Mouse (Mus musculus) midbrain, postnatal 0 days (tissue): ENCODE measurements around the gene Tnnc2. TPM values are rescaled to one million over a fixed set of nuclear protein-coding genes. Genes with fewer than 3 reads are reported as not detected.

ENCODE experiments used
- ATAC-seq: fragments of 200-750 bp; cut with Nextera tagmentation; 2 replicates; pipeline ENCODE4 v1.8.0; 2017; ENCODE audit warnings: moderate number of reproducible peaks, mild to moderate bottlenecking, moderate TSS enrichment, moderate library complexity; ENCODE audit not compliant: low FRiP score
- DNase-seq: peaks from one replicate; pipeline ENCODE4 v3.0.0-alpha.2; 2015; ENCODE audit warnings: low spot score
- H3K27ac ChIP-seq: fragments of 300-500 bp; sonication (generic); 2 replicates; pipeline ENCODE4 v1.5.1; 2014; ENCODE audit warnings: low read depth, mild to moderate bottlenecking, low read length, mixed read lengths
- H3K27me3 ChIP-seq: fragments of 300-500 bp; sonication (generic); 2 replicates; pipeline ENCODE4 v1.6.1; 2014; ENCODE audit warnings: low read length, control low read depth, mixed read lengths; ENCODE audit not compliant: insufficient read depth
- H3K36me3 ChIP-seq: fragments of 300-500 bp; sonication (generic); 2 replicates; pipeline ENCODE4 v1.6.1; 2014; ENCODE audit warnings: low read length, control low read depth, mixed read lengths; ENCODE audit not compliant: insufficient read depth
- H3K4me1 ChIP-seq: fragments of 300-500 bp; sonication (generic); 2 replicates; pipeline ENCODE4 v1.6.1; 2014; ENCODE audit warnings: mild to moderate bottlenecking, control low read depth, antibody characterized with exemption, low read length, mixed read lengths; ENCODE audit not compliant: insufficient read depth
- H3K4me2 ChIP-seq: fragments of 300-500 bp; sonication (generic); 2 replicates; pipeline ENCODE4 v1.6.1; 2014; ENCODE audit warnings: low read depth, mild to moderate bottlenecking, low read length, mixed read lengths; ENCODE audit not compliant: poor library complexity, severe bottlenecking
- H3K4me3 ChIP-seq: fragments of 300-500 bp; sonication (generic); 2 replicates; pipeline ENCODE4 v1.5.1; 2014; ENCODE audit warnings: low read depth, mild to moderate bottlenecking, low read length, moderate library complexity
- H3K9ac ChIP-seq: fragments of 300-500 bp; sonication (generic); replicated peaks from 2 replicates; pipeline ENCODE4 v1.6.1; 2014; ENCODE audit warnings: mild to moderate bottlenecking, low read length, moderate library complexity, mixed read lengths; ENCODE audit not compliant: poor library complexity, severe bottlenecking
- H3K9me3 ChIP-seq: fragments of 300-500 bp; sonication (generic); 2 replicates; pipeline ENCODE4 v1.6.1; 2016; ENCODE audit warnings: low read length, control low read depth
- CTCF ChIP-seq: IDR thresholded peaks from 2 replicates; pipeline ENCODE4 v1.5.1; 2016; ENCODE audit warnings: antibody characterized with exemption, mild to moderate bottlenecking
- WGBS: fragments of 180-500 bp; shearing (Covaris S2); extraction: QIAGEN DNeasy Blood & Tissue Kit; methylation state at CpG from one replicate; pipeline ENCODE4 v1.1.7; 2014; 5-methylcytosine and 5-hydroxymethylcytosine counted together
- polyA plus RNA-seq: library from polyadenylated mRNA; unstranded; fragments of >200 nt; fragmentation: Nextera tagmentation; extraction: Ambion mirVana; gene quantifications from 2 replicates; pipeline ENCODE4 v1.2.1, GENCODE M21; 2015
- total RNA-seq: library from RNA; depleted of rRNA; stranded (reverse); fragments of >200 nt; gene quantifications from 2 replicates; pipeline ENCODE4 v1.2.3, GENCODE M21; 2014; rRNA removed

Gene Tnnc2
- total and polyA plus RNA-seq, 2 experiments from 2014 or later, result 0.62 TPM; not detected in 1

DNA sequence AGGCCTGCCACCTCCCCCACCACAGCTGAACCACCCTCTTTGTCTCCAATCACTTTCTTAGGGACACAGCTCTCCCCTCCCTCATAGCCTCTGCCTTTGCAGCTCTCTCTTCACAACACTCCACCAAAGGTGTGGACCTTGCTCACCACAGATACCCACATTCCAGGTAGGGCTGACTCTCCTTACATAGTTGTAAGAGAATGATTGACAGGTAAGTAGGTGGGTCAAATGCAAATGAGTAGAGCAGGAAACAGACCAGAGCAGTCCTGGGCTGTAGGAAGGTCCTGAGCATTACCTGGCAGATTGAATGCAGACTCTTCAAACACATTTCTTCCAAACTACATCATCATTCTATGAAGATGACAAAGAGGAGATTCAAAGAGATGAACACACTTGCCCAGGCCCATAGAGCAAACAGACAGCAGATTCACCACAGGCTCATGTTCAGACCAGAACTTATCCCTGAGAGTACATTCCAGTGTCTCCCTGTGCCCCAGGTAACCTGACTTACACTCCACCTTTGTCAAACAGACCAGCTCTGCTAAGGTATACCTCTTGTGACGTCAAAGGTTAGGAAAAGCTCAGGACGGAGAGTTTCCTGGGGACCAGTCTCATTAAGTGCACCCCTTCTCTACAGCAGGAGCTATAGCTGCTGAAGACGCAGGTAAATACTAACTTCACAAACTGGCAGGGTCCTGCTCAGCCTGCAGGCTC lies 42.2 kb downstream of the Tnnc2 start:
- Histone ChIP-seq H3K4me1 (no peaks in the 10 kb centered on the region), H3K27me3 (no peaks in the 10 kb centered on the region), H3K9me3 (no peaks in the 10 kb centered on the region), H3K9ac (no peak overlapping the region), H3K4me3 (no peak overlapping the region), H3K4me2 (no peak overlapping the region), H3K36me3 (no peaks in the 10 kb centered on the region), H3K27ac (no peak overlapping the region)
- ATAC-seq, result no peak
- DNase-seq, result no peak
- no peak for TF ChIP-seq CTCF
- 71% methylated on average over 3 of the region's 3 CpGs for WGBS

DNA sequence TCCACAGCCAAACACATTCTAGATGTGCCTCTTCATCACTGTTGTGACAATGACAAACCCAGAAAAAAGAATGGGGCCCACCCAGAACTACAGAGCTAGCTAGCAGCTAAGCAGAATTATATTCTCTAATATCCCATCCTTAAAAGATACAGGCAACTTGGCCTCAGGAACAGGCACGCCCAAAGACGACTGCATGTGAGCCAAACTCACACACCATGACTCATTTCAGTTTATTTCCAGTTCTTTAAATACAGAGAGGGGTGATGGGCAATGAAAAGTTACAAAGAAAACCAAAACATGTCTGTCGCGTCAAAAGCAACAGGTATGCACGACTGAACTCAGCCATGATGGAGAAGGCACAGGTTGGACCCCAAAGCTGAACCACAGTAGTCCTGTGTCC lies 44.3 kb downstream of the Tnnc2 start:
- ATAC-seq (no peak), DNase-seq (no peak)
- H3K9ac ChIP-seq, result no peak overlapping the region
- 89% methylated on average over 5 of the region's 5 CpGs for WGBS
- H3K36me3 ChIP-seq, result no peaks in the 10 kb centered on the region
- no peak overlapping the region for H3K4me2 ChIP-seq
- no peak for TF ChIP-seq CTCF
- H3K4me1 ChIP-seq, result no peaks in the 10 kb centered on the region
- H3K27ac ChIP-seq, result no peak overlapping the region
- H3K27me3 ChIP-seq, result no peaks in the 10 kb centered on the region
- no peak overlapping the region for H3K4me3 ChIP-seq
- no peaks in the 10 kb centered on the region for H3K9me3 ChIP-seq

DNA sequence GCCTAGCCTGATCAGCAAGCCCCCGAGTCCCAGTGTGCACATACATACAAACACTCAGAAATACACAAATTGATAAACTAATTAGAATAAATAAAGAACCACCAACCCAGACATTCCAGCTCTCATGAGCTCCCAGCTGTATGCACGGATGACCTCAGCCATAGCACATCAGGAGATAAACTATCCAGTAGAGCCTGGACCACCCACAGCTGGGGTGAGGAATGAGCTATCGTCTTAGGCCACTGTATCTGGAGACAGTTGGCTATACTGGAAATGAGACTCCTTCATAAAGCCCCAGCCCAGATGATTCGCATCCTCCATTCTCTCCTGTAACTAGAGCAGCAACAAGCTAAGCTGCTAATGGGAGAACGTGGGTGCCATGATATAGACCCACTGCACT lies 44.9 kb downstream of the Tnnc2 start:
- no peak overlapping the region for H3K4me3 ChIP-seq
- H3K27ac ChIP-seq, result no peak overlapping the region
- 86% methylated on average over 5 of the region's 5 CpGs for WGBS
- H3K4me2 ChIP-seq, result no peak overlapping the region
- no peaks in the 10 kb centered on the region for H3K9me3 ChIP-seq
- no peak for DNase-seq
- no peaks in the 10 kb centered on the region for H3K4me1 ChIP-seq
- no peak for ATAC-seq
- no peaks in the 10 kb centered on the region for H3K36me3 ChIP-seq
- H3K27me3 ChIP-seq, result no peaks in the 10 kb centered on the region
- TF ChIP-seq CTCF, result no peak
- H3K9ac ChIP-seq, result no peak overlapping the region

DNA sequence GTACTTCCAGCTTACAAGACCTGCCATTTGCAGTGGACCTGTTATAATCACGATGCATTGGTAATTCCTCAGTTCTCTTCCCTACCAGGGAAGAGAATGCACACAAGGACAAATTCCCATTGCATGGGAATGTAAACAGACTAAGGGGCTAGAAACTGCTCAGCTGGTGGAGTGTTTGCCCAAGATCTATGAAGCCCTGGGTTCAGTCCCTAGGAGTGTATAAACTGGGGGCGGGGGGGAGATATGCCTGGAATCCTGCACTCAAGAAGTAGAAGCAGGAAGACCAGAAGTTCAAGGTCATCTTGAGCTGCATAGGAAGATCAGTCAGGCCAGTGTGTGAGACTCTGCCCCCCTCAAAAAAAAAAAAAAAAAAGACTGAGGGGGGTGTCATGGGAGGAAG lies 46.5 kb downstream of the Tnnc2 start:
- H3K4me2 ChIP-seq, result no peak overlapping the region
- no peaks in the 10 kb centered on the region for H3K9me3 ChIP-seq
- DNase-seq, result no peak
- TF ChIP-seq CTCF, result no peak
- H3K36me3 ChIP-seq, result no peaks in the 10 kb centered on the region
- H3K4me1 ChIP-seq, result no peaks in the 10 kb centered on the region
- WGBS, result 84% methylated on average over 2 of the region's 2 CpGs
- H3K27me3 ChIP-seq, result no peaks in the 10 kb centered on the region
- H3K27ac ChIP-seq, result no peak overlapping the region
- no peak overlapping the region for H3K4me3 ChIP-seq
- no peak overlapping the region for H3K9ac ChIP-seq
- ATAC-seq, result no peak

DNA sequence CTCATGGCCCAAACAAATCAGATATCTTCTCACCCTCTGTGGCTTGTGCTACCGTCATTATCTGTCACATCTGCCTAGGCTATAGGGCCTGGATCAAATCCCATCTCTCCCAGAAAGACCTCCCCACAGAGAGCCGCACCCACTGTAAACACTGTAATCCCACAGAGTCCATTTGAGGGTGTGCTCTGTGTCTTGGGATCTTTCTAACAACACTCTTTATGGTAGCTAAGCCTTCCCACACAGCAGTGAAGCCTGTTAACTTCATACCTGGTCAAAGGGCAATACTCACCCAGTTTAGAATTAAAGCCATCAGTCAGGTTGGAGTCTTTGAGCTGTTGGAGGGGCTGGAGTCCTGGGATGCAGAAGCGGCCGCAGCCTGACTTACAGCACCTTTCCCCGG lies 48.0 kb downstream of the Tnnc2 start:
- H3K9ac ChIP-seq, result no peak overlapping the region
- 87% methylated on average over 5 of the region's 5 CpGs for WGBS
- no peaks in the 10 kb centered on the region for H3K4me1 ChIP-seq

More for the DNA sequence above, 48.0 kb downstream of the Tnnc2 start:
- Histone ChIP-seq H3K4me3 (no peak overlapping the region), H3K27me3 (no peaks in the 10 kb centered on the region; the same call in 1 of the 2 replicates), H3K9me3 (no peaks in the 10 kb centered on the region), H3K27ac (no peak overlapping the region), H3K4me2 (no peak overlapping the region), H3K36me3 (no peaks in the 10 kb centered on the region)
- no peak for TF ChIP-seq CTCF
- ATAC-seq (no peak), DNase-seq (no peak)

Other genes with a start within 250 kb of the Tnnc2 start
- gene Wfdc2, start 217.6 kb downstream of the Tnnc2 start, total RNA-seq, result 0.38 and 0.52 TPM in 2 replicates
- gene Wfdc2, start 217.6 kb downstream of the Tnnc2 start, polyA plus RNA-seq, result 1.5 and 1.9 TPM in 2 replicates
- not detected in 2 replicates for gene Spint3, start 206.5 kb downstream of the Tnnc2 start, total RNA-seq
- gene Spint3, start 206.5 kb downstream of the Tnnc2 start, polyA plus RNA-seq, result not detected in 2 replicates
- not detected in 2 replicates for gene Wfdc6a, start 194.5 kb downstream of the Tnnc2 start, total RNA-seq
- not detected in 2 replicates for gene Wfdc6a, start 194.5 kb downstream of the Tnnc2 start, polyA plus RNA-seq
- not detected in 2 replicates for gene Eppin, start 186.4 kb downstream of the Tnnc2 start, total RNA-seq
- gene Eppin, start 186.4 kb downstream of the Tnnc2 start, polyA plus RNA-seq, result not detected in 2 replicates
- not detected in 2 replicates for gene Wfdc6b, start 166.4 kb downstream of the Tnnc2 start, total RNA-seq
- gene Wfdc6b, start 166.4 kb downstream of the Tnnc2 start, polyA plus RNA-seq, result not detected in 2 replicates
- gene Wfdc8, start 166.3 kb downstream of the Tnnc2 start, total RNA-seq, result 0.28 TPM in 1 of 2 replicates, not detected in the other
- not detected in 2 replicates for gene Wfdc8, start 166.3 kb downstream of the Tnnc2 start, polyA plus RNA-seq
- gene Wfdc16, start 141.2 kb downstream of the Tnnc2 start, total RNA-seq, result not detected in 2 replicates
- gene Wfdc16, start 141.2 kb downstream of the Tnnc2 start, polyA plus RNA-seq, result not detected in 2 replicates
- 3.5 TPM in 1 of 2 replicates, not detected in the other for gene Wfdc10, start 123.9 kb downstream of the Tnnc2 start, total RNA-seq
- 0.38 and 0.42 TPM in 2 replicates for gene Wfdc10, start 123.9 kb downstream of the Tnnc2 start, polyA plus RNA-seq
- not detected in 2 replicates for gene Wfdc9, start 123.4 kb downstream of the Tnnc2 start, total RNA-seq
- not detected in 2 replicates for gene Wfdc9, start 123.4 kb downstream of the Tnnc2 start, polyA plus RNA-seq
- gene Wfdc11, start 105.9 kb downstream of the Tnnc2 start, total RNA-seq, result not detected in 2 replicates
- gene Wfdc11, start 105.9 kb downstream of the Tnnc2 start, polyA plus RNA-seq, result not detected in 2 replicates
- not detected in 2 replicates for gene Wfdc13, start 94.9 kb downstream of the Tnnc2 start, total RNA-seq
- gene Wfdc13, start 94.9 kb downstream of the Tnnc2 start, polyA plus RNA-seq, result not detected in 2 replicates
- not detected in 2 replicates for gene Spint4, start 81.5 kb downstream of the Tnnc2 start, total RNA-seq
- gene Spint4, start 81.5 kb downstream of the Tnnc2 start, polyA plus RNA-seq, result not detected in 2 replicates
- gene Spint5, start 64.7 kb downstream of the Tnnc2 start, total RNA-seq, result not detected in 2 replicates
- not detected in 2 replicates for gene Spint5, start 64.7 kb downstream of the Tnnc2 start, polyA plus RNA-seq
- gene Wfdc3, start 34.0 kb downstream of the Tnnc2 start, total RNA-seq, result 0.16 and 1.3 TPM in 2 replicates
- gene Wfdc3, start 34.0 kb downstream of the Tnnc2 start, polyA plus RNA-seq, result 0.60 and 0.97 TPM in 2 replicates
- gene Dnttip1, start 34.0 kb downstream of the Tnnc2 start, total RNA-seq, result 18.5 and 24.7 TPM in 2 replicates
- gene Dnttip1, start 34.0 kb downstream of the Tnnc2 start, polyA plus RNA-seq, result 48.4 and 54.2 TPM in 2 replicates
- 14.6 and 38.5 TPM in 2 replicates for gene Ube2c, start 10.1 kb downstream of the Tnnc2 start, total RNA-seq
- 18.1 and 18.4 TPM in 2 replicates for gene Ube2c, start 10.1 kb downstream of the Tnnc2 start, polyA plus RNA-seq
- gene Snx21, start 5.9 kb upstream of the Tnnc2 start, total RNA-seq, result 80.8 and 100 TPM in 2 replicates
- gene Snx21, start 5.9 kb upstream of the Tnnc2 start, polyA plus RNA-seq, result 50.8 and 54.1 TPM in 2 replicates
- gene Acot8, start 24.9 kb upstream of the Tnnc2 start, total RNA-seq, result 24.2 and 25.8 TPM in 2 replicates
- 17.5 and 19.7 TPM in 2 replicates for gene Acot8, start 24.9 kb upstream of the Tnnc2 start, polyA plus RNA-seq
- gene Zswim3, start 25.1 kb upstream of the Tnnc2 start, total RNA-seq, result 6.4 and 7.7 TPM in 2 replicates
- 5.5 and 7.4 TPM in 2 replicates for gene Zswim3, start 25.1 kb upstream of the Tnnc2 start, polyA plus RNA-seq
- 24.8 and 25.1 TPM in 2 replicates for gene Zswim1, start 42.7 kb upstream of the Tnnc2 start, total RNA-seq
- 35.3 and 36.0 TPM in 2 replicates for gene Zswim1, start 42.7 kb upstream of the Tnnc2 start, polyA plus RNA-seq
- gene Spata25, start 48.6 kb upstream of the Tnnc2 start, total RNA-seq, result 1.1 TPM in 1 of 2 replicates, not detected in the other
- gene Spata25, start 48.6 kb upstream of the Tnnc2 start, polyA plus RNA-seq, result not detected in 2 replicates
- gene Ctsa, start 52.9 kb upstream of the Tnnc2 start, total RNA-seq, result 110 and 112 TPM in 2 replicates
- gene Ctsa, start 52.9 kb upstream of the Tnnc2 start, polyA plus RNA-seq, result 101 and 102 TPM in 2 replicates
- gene Neurl2, start 53.5 kb upstream of the Tnnc2 start, total RNA-seq, result 10.4 and 11.2 TPM in 2 replicates
- 7.6 and 7.8 TPM in 2 replicates for gene Neurl2, start 53.5 kb upstream of the Tnnc2 start, polyA plus RNA-seq
- gene Pltp, start 77.7 kb upstream of the Tnnc2 start, total RNA-seq, result 55.5 and 59.8 TPM in 2 replicates
- 85.5 and 87.7 TPM in 2 replicates for gene Pltp, start 77.7 kb upstream of the Tnnc2 start, polyA plus RNA-seq
- 77.2 and 90.1 TPM in 2 replicates for gene Pcif1, start 99.3 kb upstream of the Tnnc2 start, total RNA-seq
- gene Pcif1, start 99.3 kb upstream of the Tnnc2 start, polyA plus RNA-seq, result 88.9 and 94.6 TPM in 2 replicates
- gene Zfp335, start 131.8 kb upstream of the Tnnc2 start, total RNA-seq, result 28.9 and 29.0 TPM in 2 replicates
- gene Zfp335, start 131.8 kb upstream of the Tnnc2 start, polyA plus RNA-seq, result 11.1 and 11.4 TPM in 2 replicates
- 7.5 and 13.4 TPM in 2 replicates for gene Mmp9, start 160.8 kb upstream of the Tnnc2 start, total RNA-seq
- gene Mmp9, start 160.8 kb upstream of the Tnnc2 start, polyA plus RNA-seq, result 7.1 and 8.2 TPM in 2 replicates
- 311 and 368 TPM in 2 replicates for gene Slc12a5, start 180.8 kb upstream of the Tnnc2 start, total RNA-seq
- 83.5 and 86.4 TPM in 2 replicates for gene Slc12a5, start 180.8 kb upstream of the Tnnc2 start, polyA plus RNA-seq